Mouse (Mus musculus) gastrocnemius, adult 8-10 months (tissue): ENCODE measurements around the gene Serpina1e. TPM values are rescaled to one million over a fixed set of nuclear protein-coding genes. Genes with fewer than 3 reads are reported as not detected.
"Not testable (repeated sequence)": the region's sequence is repeated elsewhere in the genome, so short reads cannot be mapped to it uniquely, and the experiment has no call there.

Experiments
- DNase-seq, 2 experiments: peaks; one replicate each; pipeline ENCODE4 v3.0.0; 2022; ENCODE audit warnings: low spot score in 2 of 2
- total RNA-seq, 4 experiments: library from RNA; stranded (reverse); gene quantifications; 2 replicates each; pipeline ENCODE4 v1.2.4; 2022

Gene Serpina1e
- total RNA-seq, 4 experiments from 2014 or later: 0.51 TPM; not detected in 3

DNA sequence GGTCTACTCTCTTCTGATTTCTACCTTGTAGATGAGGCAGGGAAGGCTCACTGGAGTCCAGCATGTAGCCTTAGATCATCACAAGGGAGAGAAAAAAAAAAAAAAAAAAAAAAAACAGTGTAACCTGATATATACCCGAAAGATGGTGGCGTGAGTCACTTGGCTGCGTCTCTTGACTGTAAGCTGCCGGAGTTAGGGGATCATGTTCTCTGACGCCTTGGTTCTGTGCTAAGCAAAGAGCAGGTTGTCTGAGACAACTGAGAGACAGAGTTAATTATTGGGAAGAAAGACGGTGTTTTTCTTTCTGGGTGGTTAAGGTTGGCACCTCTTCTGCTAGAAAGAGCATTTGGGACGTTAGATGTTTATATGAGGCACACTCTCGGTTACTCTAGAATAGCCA is 4.1 kb upstream of the Serpina1e start:
- DNase-seq: no peak

DNA sequence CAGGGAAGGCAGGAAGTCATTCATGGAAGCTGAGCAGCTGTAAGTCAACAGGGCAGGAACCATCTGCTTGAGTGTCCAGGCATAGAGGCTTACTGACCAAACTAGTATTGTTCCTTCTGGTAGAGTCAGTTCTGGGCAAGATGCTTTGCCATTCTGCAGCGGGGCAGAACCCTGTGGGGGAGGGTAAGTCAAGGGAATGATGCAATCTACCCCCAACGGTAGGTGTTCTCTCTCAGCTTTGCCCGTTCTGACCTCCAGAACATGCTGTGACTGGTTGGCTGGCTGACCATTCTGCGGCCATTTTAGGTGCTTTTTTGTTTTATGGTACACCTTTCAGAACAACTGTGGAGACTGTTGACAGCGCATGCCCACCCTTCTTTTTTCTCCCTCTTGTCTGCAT is 3.6 kb upstream of the Serpina1e start:
- no peak for DNase-seq

DNA sequence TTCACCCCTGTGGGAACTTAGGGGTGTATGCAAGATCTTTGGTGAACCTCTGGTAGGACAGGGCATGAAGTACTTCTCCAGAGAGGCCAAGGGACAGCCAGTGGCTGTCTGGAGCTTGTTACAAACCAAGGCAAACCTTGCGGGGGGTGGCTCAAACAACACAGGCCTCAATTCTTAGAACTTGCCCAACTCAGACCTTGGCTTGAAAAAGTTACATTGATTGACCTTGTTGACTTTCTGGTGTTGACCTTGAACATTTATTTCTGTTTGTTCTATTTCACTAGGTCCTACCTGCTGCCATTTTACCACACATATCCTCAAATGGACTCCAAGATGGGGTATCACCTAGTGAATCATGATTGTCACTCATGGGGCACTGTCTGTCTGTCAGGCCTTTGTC is 2.9 kb upstream of the Serpina1e start:
- no peak for DNase-seq

DNA sequence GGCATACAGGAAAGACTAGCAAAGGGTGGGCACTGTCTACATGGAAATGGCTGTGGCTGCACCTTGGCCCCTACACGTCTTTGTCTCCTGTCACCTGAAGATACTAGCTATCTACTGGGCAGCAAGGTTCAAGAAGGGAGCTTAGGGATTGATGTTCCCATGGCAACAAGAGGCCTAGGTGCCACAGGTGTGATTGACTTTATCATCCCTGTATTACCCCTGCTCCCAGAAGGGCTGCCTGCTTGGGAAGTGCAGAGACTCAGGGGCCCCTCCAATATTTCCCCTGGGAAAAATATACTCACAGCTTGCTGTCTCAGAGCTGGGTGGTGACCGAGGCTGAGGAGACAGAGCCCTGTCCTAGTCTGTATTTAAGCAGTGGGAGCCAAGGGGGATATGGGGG is 2.2 kb downstream of the Serpina1e start:
- not testable (repeated sequence) for DNase-seq

DNA sequence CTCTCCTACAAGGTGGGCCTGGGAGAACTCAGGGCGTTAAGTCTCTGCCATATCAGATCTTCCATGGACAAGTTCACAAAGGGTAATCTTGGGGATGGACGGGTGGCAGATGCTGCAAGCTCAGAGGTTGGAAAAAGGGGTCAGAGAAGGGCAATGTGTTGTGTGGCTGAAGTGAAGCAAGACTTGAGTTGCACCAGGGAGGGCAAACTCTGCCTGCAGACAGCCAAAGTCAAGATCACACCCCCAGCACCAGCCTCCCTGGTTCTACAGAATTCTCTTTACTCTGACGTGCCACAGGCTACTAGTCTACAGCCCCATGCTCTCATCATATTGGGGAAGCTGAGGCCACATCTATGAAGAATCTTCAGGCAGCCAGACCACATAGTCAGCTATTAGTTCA is 5.8 kb downstream of the Serpina1e start:
- not testable (repeated sequence) for DNase-seq

- no peak for DNase-seq
Measured at GRCm38 (mm10) chr12:103946243-103946642, 12.5 kb downstream of the Serpina1e start.

GRCm38 (mm10) chr12:103909181-103909580 is 49.6 kb downstream of the Serpina1e start:
- not testable (repeated sequence) for DNase-seq

- DNase-seq: not testable (repeated sequence)
Measured at GRCm38 (mm10) chr12:103907746-103908145, 51.0 kb downstream of the Serpina1e start.

- DNase-seq: not testable (repeated sequence)
Measured at GRCm38 (mm10) chr12:103904837-103905340, 53.9 kb downstream of the Serpina1e start, which contains the start of gene Serpina1c. TSS of gene Serpina1c (minus strand) at chr12:103904887.

DNA sequence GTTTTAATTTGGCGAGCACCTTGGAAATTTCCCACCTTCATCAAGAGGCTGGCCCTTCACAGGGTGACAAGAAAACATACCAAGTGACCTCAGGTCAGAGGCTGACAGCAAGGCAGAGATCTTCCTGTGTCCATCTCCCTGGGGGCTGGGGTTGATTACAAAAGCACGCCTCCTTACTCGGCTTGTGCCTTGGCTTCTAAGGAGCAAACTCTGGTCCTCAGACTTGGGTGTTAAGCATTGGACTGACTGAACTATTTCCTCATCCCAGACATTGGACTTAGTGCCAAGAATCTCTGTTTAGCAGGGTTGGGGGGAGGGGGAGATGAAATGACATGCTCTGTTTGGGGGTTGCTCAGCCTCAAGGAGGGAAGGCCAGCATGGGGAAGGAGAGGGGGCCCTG is 56.8 kb downstream of the Serpina1e start:
- DNase-seq: not testable (repeated sequence)

Other genes with a start within 250 kb of the Serpina1e start
- 1 to 10 TPM in 1 of 4 experiments, not detected in 3; 1.2 TPM for gene Serpina1d, start 185.4 kb downstream of the Serpina1e start, total RNA-seq
- 1 to 10 TPM in 1 of 4 experiments, not detected in 3; 1.8 TPM for gene Serpina1b, start 128.6 kb downstream of the Serpina1e start, total RNA-seq
- under 1 TPM in 2 of 4 experiments, not detected in 2; 0.34 to 0.43 TPM for gene Serpina1a, start 95.4 kb downstream of the Serpina1e start, total RNA-seq
- 1 to 10 TPM in 1 of 4 experiments, not detected in 3; 1.2 TPM for gene Serpina1c, start 54.1 kb downstream of the Serpina1e start, total RNA-seq
- gene Serpina11, start 31.0 kb upstream of the Serpina1e start, total RNA-seq: not detected
- gene Serpina9, start 54.8 kb upstream of the Serpina1e start, total RNA-seq: not detected
- under 1 TPM in 1 of 4 experiments, not detected in 3; 0.07 TPM for gene Serpina12, start 85.5 kb upstream of the Serpina1e start, total RNA-seq
- gene Serpina5, start 142.1 kb upstream of the Serpina1e start, total RNA-seq: not detected
- not detected for gene Serpina3a, start 153.7 kb upstream of the Serpina1e start, total RNA-seq
- gene Serpina3b, start 169.0 kb upstream of the Serpina1e start, total RNA-seq: not detected
- gene Serpina3c, start 194.9 kb upstream of the Serpina1e start, total RNA-seq: 1 to 10 TPM in 3 of 4 experiments, under 1 TPM in 1; 0.39 to 3.2 (median 1.7) TPM